Mouse (Mus musculus) forebrain, embryonic 16.5 days (tissue): Measurements from ENCODE around the gene Vash1. TPM values are rescaled to one million over a fixed set of nuclear protein-coding genes. Genes with fewer than 3 reads are reported as not detected.

Experiments used
- ATAC-seq: fragments of 200-750 bp; cut with Nextera tagmentation; 2 replicates; pipeline ENCODE4 v1.8.0; 2017; ENCODE audit warnings: mild to moderate bottlenecking, moderate library complexity
- H3K27ac ChIP-seq: fragments of 300-500 bp; sonication (generic); 2 replicates; pipeline ENCODE4 v1.5.1; 2014; ENCODE audit warnings: low read length, control low read depth
- H3K27me3 ChIP-seq: fragments of 300-500 bp; sonication (generic); replicated peaks from 2 replicates; pipeline ENCODE4 v1.6.1; 2014; ENCODE audit warnings: low read length; ENCODE audit not compliant: control insufficient read depth, insufficient read depth
- H3K36me3 ChIP-seq: fragments of 300-500 bp; sonication (generic); 2 replicates; pipeline ENCODE4 v1.6.1; 2014; ENCODE audit not compliant: control insufficient read depth, insufficient read depth
- H3K4me1 ChIP-seq: fragments of 300-500 bp; sonication (generic); replicated peaks from 2 replicates; pipeline ENCODE4 v1.6.1; 2014; ENCODE audit warnings: low read length; ENCODE audit not compliant: control insufficient read depth, insufficient read depth
- H3K4me2 ChIP-seq: fragments of 300-500 bp; sonication (generic); 2 replicates; pipeline ENCODE4 v1.6.1; 2014; ENCODE audit warnings: mild to moderate bottlenecking, low read length, control low read depth
- H3K4me3 ChIP-seq: fragments of 300-500 bp; sonication (generic); replicated peaks from 2 replicates; pipeline ENCODE4 v1.5.1; 2014; ENCODE audit warnings: mild to moderate bottlenecking, low read length, control low read depth
- H3K9ac ChIP-seq: fragments of 300-500 bp; sonication (generic); replicated peaks from 2 replicates; pipeline ENCODE4 v1.6.1; 2014; ENCODE audit warnings: low read depth, low read length, control low read depth
- H3K9me3 ChIP-seq: fragments of 300-500 bp; sonication (generic); 2 replicates; pipeline ENCODE4 v1.6.1; 2016; ENCODE audit warnings: low read length; ENCODE audit not compliant: control insufficient read depth
- WGBS: fragments of 180-500 bp; shearing (Covaris S2); extraction: QIAGEN DNeasy Blood & Tissue Kit; methylation state at CpG from one replicate; pipeline ENCODE4 v1.1.7; 2014; 5-methylcytosine and 5-hydroxymethylcytosine counted together
- polyA plus RNA-seq: library from polyadenylated mRNA; unstranded; fragments of >200 nt; fragmentation: Nextera tagmentation; extraction: Ambion mirVana; gene quantifications from 2 replicates; pipeline ENCODE4 v1.2.1, GENCODE M21; 2015

Gene Vash1
- polyA plus RNA-seq, 1 experiment from 2014 or later: 41.7 TPM

GRCm38 (mm10) chr12:86651301-86651860 is 27.1 kb upstream of the Vash1 start:
- H3K4me3 ChIP-seq: no peak overlapping the region
- no peak for ATAC-seq
- no peak overlapping the region for H3K27ac ChIP-seq
- no peak overlapping the region for H3K9ac ChIP-seq
- no peaks in the 10 kb centered on the region for H3K27me3 ChIP-seq
- H3K4me2 ChIP-seq: no peak overlapping the region
- whole genome bisulfite sequencing: 89% methylated on average over 8 of the region's 8 CpGs
- H3K9me3 ChIP-seq: 0 out of 2 replicates have a peak, but pooled peaks cover 3% of the 10 kb centered on the region
- peaks cover 14% of the 10 kb centered on the region for H3K4me1 ChIP-seq
- no peaks in the 10 kb centered on the region for H3K36me3 ChIP-seq

- Histone ChIP-seq H3K4me1 (peaks cover 2% of the 10 kb centered on the region; the same call in 1 of the 2 replicates), H3K4me3 (no peak overlapping the region), H3K9me3 (0 out of 2 replicates have a peak, but pooled peaks cover 3% of the 10 kb centered on the region), H3K36me3 (no peaks in the 10 kb centered on the region), H3K27me3 (no peaks in the 10 kb centered on the region), H3K9ac (no peak overlapping the region), H3K27ac (peak overlapping the region; percentile 63), H3K4me2 (no peak overlapping the region)
- peak; percentile 94 for ATAC-seq
- 17% methylated on average over 4 of the region's 4 CpGs for WGBS
Measured at GRCm38 (mm10) chr12:86652570-86653041, 25.9 kb upstream of the Vash1 start.

GRCm38 (mm10) chr12:86659447-86659968 is 19.0 kb upstream of the Vash1 start:
- Histone ChIP-seq H3K27me3 (0 out of 2 replicates have a peak, but pooled peaks cover 3% of the 10 kb centered on the region), H3K4me3 (no peak overlapping the region), H3K9me3 (no peaks in the 10 kb centered on the region), H3K36me3 (no peaks in the 10 kb centered on the region), H3K27ac (no peak overlapping the region), H3K4me1 (peaks cover 7% of the 10 kb centered on the region), H3K9ac (no peak overlapping the region), H3K4me2 (no peak overlapping the region)
- 9% methylated on average over 6 of the region's 6 CpGs for WGBS
- peak; percentile 33; the same call in 1 of the 2 replicates for ATAC-seq

GRCm38 (mm10) chr12:86660466-86660865 is 18.0 kb upstream of the Vash1 start:
- Histone ChIP-seq H3K36me3 (no peaks in the 10 kb centered on the region), H3K27ac (no peak overlapping the region), H3K9me3 (no peaks in the 10 kb centered on the region), H3K4me3 (no peak overlapping the region), H3K9ac (no peak overlapping the region), H3K27me3 (0 out of 2 replicates have a peak, but pooled peaks cover 3% of the 10 kb centered on the region), H3K4me2 (no peak overlapping the region), H3K4me1 (peaks cover 7% of the 10 kb centered on the region)
- 79% methylated on average over 2 of the region's 2 CpGs for WGBS
- no peak for ATAC-seq

GRCm38 (mm10) chr12:86665656-86666055 is 12.8 kb upstream of the Vash1 start:
- no peaks in the 10 kb centered on the region for H3K9me3 ChIP-seq
- H3K4me3 ChIP-seq: no peak overlapping the region
- no peak overlapping the region for H3K9ac ChIP-seq
- no peaks in the 10 kb centered on the region for H3K27me3 ChIP-seq
- 67% methylated on average over 3 of the region's 3 CpGs for WGBS
- no peak overlapping the region for H3K4me2 ChIP-seq
- H3K27ac ChIP-seq: no peak overlapping the region
- no peaks in the 10 kb centered on the region for H3K4me1 ChIP-seq
- no peak for ATAC-seq
- no peaks in the 10 kb centered on the region for H3K36me3 ChIP-seq

GRCm38 (mm10) chr12:86668404-86668803 is 10.1 kb upstream of the Vash1 start:
- Histone ChIP-seq H3K4me1 (no peaks in the 10 kb centered on the region), H3K36me3 (no peaks in the 10 kb centered on the region), H3K27me3 (no peaks in the 10 kb centered on the region), H3K9ac (no peak overlapping the region), H3K4me3 (no peak overlapping the region), H3K27ac (peak overlapping the region; percentile 2; the same call in 1 of the 2 replicates), H3K4me2 (no peak overlapping the region), H3K9me3 (no peaks in the 10 kb centered on the region)
- peak; percentile 77 for ATAC-seq
- WGBS: 69% methylated on average over 2 of the region's 2 CpGs

GRCm38 (mm10) chr12:86672105-86672504 is 6.4 kb upstream of the Vash1 start:
- no peak for ATAC-seq
- H3K27ac ChIP-seq: no peak overlapping the region
- no peaks in the 10 kb centered on the region for H3K4me1 ChIP-seq
- no peak overlapping the region for H3K9ac ChIP-seq
- no peak overlapping the region for H3K4me2 ChIP-seq
- no peaks in the 10 kb centered on the region for H3K27me3 ChIP-seq
- no peaks in the 10 kb centered on the region for H3K9me3 ChIP-seq
- no peak overlapping the region for H3K4me3 ChIP-seq
- H3K36me3 ChIP-seq: no peaks in the 10 kb centered on the region
- WGBS: 89% methylated on average over 4 of the region's 4 CpGs

- no peaks in the 10 kb centered on the region for H3K36me3 ChIP-seq
- no peak for ATAC-seq
- no peaks in the 10 kb centered on the region for H3K9me3 ChIP-seq
- H3K27me3 ChIP-seq: no peaks in the 10 kb centered on the region
- no peak overlapping the region for H3K4me3 ChIP-seq
- 81% methylated on average over 5 of the region's 5 CpGs for WGBS
- no peaks in the 10 kb centered on the region for H3K4me1 ChIP-seq
- no peak overlapping the region for H3K4me2 ChIP-seq
- H3K27ac ChIP-seq: no peak overlapping the region
- H3K9ac ChIP-seq: no peak overlapping the region
Measured at GRCm38 (mm10) chr12:86672507-86672906, 6.0 kb upstream of the Vash1 start.

GRCm38 (mm10) chr12:86679546-86679930 is 1.0 kb downstream of the Vash1 start:
- peak overlapping the region; percentile 66 for H3K4me2 ChIP-seq
- no peaks in the 10 kb centered on the region; the same call in 1 of the 2 replicates for H3K36me3 ChIP-seq
- peak overlapping the region; percentile 95 for H3K27ac ChIP-seq
- H3K9me3 ChIP-seq: no peaks in the 10 kb centered on the region
- H3K4me1 ChIP-seq: peaks cover 30% of the 10 kb centered on the region
- H3K9ac ChIP-seq: peak overlapping the region; percentile 100
- no peaks in the 10 kb centered on the region for H3K27me3 ChIP-seq
- 1% methylated on average over 9 of the region's 9 CpGs for WGBS
- H3K4me3 ChIP-seq: peak overlapping the region; percentile 93
- peak; percentile 23 for ATAC-seq
